Mouse (Mus musculus) liver, adult 2 months (tissue): Measurements from ENCODE around the gene Rhobtb1. TPM values are rescaled to one million over a fixed set of nuclear protein-coding genes. Genes with fewer than 3 reads are reported as not detected.

Experiments used
- DNase-seq: peaks from one replicate; pipeline ENCODE4 v3.0.0-alpha.2; 2011; ENCODE audit warnings: low read depth, low spot score; ENCODE audit errors: extremely low read depth
- H3K27ac ChIP-seq: fragments of 200-500 bp; replicated peaks from 2 replicates; pipeline ENCODE4 v1.5.1; 2012; ENCODE audit warnings: low read depth, mild to moderate bottlenecking, control low read depth, inconsistent platforms, low read length; ENCODE audit not compliant: insufficient read depth
- H3K27me3 ChIP-seq: fragments of 200-500 bp; 2 replicates; pipeline ENCODE4 v1.6.1; 2012; ENCODE audit warnings: mild to moderate bottlenecking, moderate library complexity, low read length, inconsistent platforms; ENCODE audit not compliant: control insufficient read depth, insufficient read depth
- H3K36me3 ChIP-seq: fragments of 200-500 bp; 2 replicates; pipeline ENCODE4 v1.6.1; 2012; ENCODE audit warnings: low read length, inconsistent platforms; ENCODE audit not compliant: control insufficient read depth, insufficient read depth
- H3K4me1 ChIP-seq: fragments of 200-500 bp; 2 replicates; pipeline ENCODE4 v1.6.1; 2011; ENCODE audit warnings: low read length; ENCODE audit not compliant: control insufficient read depth, insufficient read depth
- H3K4me3 ChIP-seq: fragments of 200-500 bp; 2 replicates; pipeline ENCODE4 v1.5.1; 2011; ENCODE audit warnings: low read depth, mild to moderate bottlenecking, control low read depth, low read length, moderate library complexity; ENCODE audit not compliant: insufficient read depth
- H3K79me2 ChIP-seq: fragments of 200-500 bp; 2 replicates; pipeline ENCODE4 v1.6.1; 2012; ENCODE audit warnings: inconsistent platforms, mild to moderate bottlenecking, low read length, moderate library complexity; ENCODE audit not compliant: control insufficient read depth, insufficient read depth
- H3K9ac ChIP-seq: fragments of 200-500 bp; 2 replicates; pipeline ENCODE4 v1.6.1; 2012; ENCODE audit warnings: low read depth, mild to moderate bottlenecking, control low read depth, inconsistent platforms, low read length
- CTCF ChIP-seq: fragments of 200-500 bp; IDR thresholded peaks from 2 replicates; pipeline ENCODE4 v1.5.1; 2011; ENCODE audit warnings: low read depth, low read length, control low read depth
- POLR2A ChIP-seq: fragments of 200-500 bp; IDR thresholded peaks from 2 replicates; pipeline ENCODE4 v1.6.1; 2011; ENCODE audit warnings: low read length, control low read depth; ENCODE audit not compliant: insufficient read depth; ENCODE audit errors: extremely low read depth
- WGBS: fragments of 180-500 bp; shearing (Covaris S2); methylation state at CpG from one replicate; pipeline ENCODE4 v1.1.7; 2018; 5-methylcytosine and 5-hydroxymethylcytosine counted together
- polyA plus RNA-seq: library from polyadenylated mRNA; depleted of rRNA; stranded (reverse); fragments of >200 nt; gene quantifications from 2 replicates; pipeline ENCODE4 v1.2.3, GENCODE M21; 2012
- total RNA-seq: library from RNA; depleted of rRNA; stranded (reverse); fragments of >200 nt; gene quantifications from 2 replicates; pipeline ENCODE4 v1.2.3, GENCODE M21; 2014

Gene Rhobtb1
- total and polyA plus RNA-seq, 2 experiments, result 14.3 to 47.9 TPM

GRCm38 (mm10) chr10:69326433-69326832, 175.2 kb downstream of the Rhobtb1 start:
- H3K27me3 ChIP-seq, result no peaks in the 10 kb centered on the region
- DNase-seq, result peak; percentile 78
- no peak overlapping the region for H3K27ac ChIP-seq
- H3K4me1 ChIP-seq, result peaks cover 4% of the 10 kb centered on the region; the same call in 1 of the 2 replicates
- no peak overlapping the region for H3K4me3 ChIP-seq
- H3K79me2 ChIP-seq, result no peaks in the 10 kb centered on the region
- WGBS, result 18% methylated on average over 3 of the region's 3 CpGs
- H3K36me3 ChIP-seq, result no peaks in the 10 kb centered on the region
- TF ChIP-seq CTCF (no peak), POLR2A (no peak)
- H3K9ac ChIP-seq, result no peak overlapping the region

GRCm38 (mm10) chr10:69327362-69327761, 176.1 kb downstream of the Rhobtb1 start:
- peaks cover 2% of the 10 kb centered on the region; the same call in 1 of the 2 replicates for H3K4me1 ChIP-seq
- no peak for TF ChIP-seq POLR2A
- no peak for TF ChIP-seq CTCF
- WGBS, result 84% methylated on average over 8 of the region's 8 CpGs

GRCm38 (mm10) chr10:69328029-69328655, 176.9 kb downstream of the Rhobtb1 start:
- whole genome bisulfite sequencing, result 92% methylated on average over 12 of the region's 12 CpGs
- Histone ChIP-seq H3K27me3 (no peaks in the 10 kb centered on the region), H3K4me1 (peaks cover 2% of the 10 kb centered on the region; the same call in 1 of the 2 replicates), H3K9ac (no peak overlapping the region), H3K27ac (no peak overlapping the region), H3K36me3 (no peaks in the 10 kb centered on the region), H3K4me3 (no peak overlapping the region), H3K79me2 (no peaks in the 10 kb centered on the region)
- TF ChIP-seq CTCF (no peak), POLR2A (no peak)
- DNase-seq, result no peak

More at GRCm38 (mm10) chr10:69327362-69327761, 176.1 kb downstream of the Rhobtb1 start:
- DNase-seq, result no peak
- Histone ChIP-seq H3K27ac (no peak overlapping the region), H3K9ac (no peak overlapping the region), H3K27me3 (no peaks in the 10 kb centered on the region), H3K36me3 (no peaks in the 10 kb centered on the region), H3K79me2 (no peaks in the 10 kb centered on the region), H3K4me3 (no peak overlapping the region)

DNA sequence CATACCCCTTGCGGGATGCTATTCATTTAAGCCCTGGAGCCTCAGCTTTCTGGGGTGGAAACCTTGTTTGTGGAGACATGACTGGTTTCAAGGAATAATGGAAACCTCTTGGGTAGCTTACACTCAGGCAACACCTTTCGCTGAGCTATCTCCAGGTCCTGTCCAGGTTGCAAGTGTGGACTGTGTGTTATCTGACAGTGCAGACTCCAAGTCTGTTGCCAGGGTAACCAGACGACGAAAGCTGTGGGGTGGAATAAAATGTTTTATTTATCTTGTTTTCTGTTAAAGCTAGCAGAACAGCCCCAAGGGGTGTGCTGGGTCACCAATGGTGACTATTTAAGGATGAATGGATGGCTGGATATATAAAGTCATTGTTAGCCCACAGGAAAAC, 177.4 kb downstream of the Rhobtb1 start:
- TF ChIP-seq CTCF, result no peak
- no peaks in the 10 kb centered on the region for H3K27me3 ChIP-seq
- peaks cover 2% of the 10 kb centered on the region; the same call in 1 of the 2 replicates for H3K4me1 ChIP-seq
- H3K36me3 ChIP-seq, result no peaks in the 10 kb centered on the region
- no peak overlapping the region for H3K27ac ChIP-seq
- H3K9ac ChIP-seq, result no peak overlapping the region
- 80% methylated on average over 4 of the region's 4 CpGs for WGBS
- H3K4me3 ChIP-seq, result no peak overlapping the region
- DNase-seq, result no peak
- no peaks in the 10 kb centered on the region for H3K79me2 ChIP-seq

GRCm38 (mm10) chr10:69331231-69331630, 180.0 kb downstream of the Rhobtb1 start:
- DNase-seq, result peak; percentile 95

GRCm38 (mm10) chr10:69333212-69333611, 182.0 kb downstream of the Rhobtb1 start:
- no peaks in the 10 kb centered on the region for H3K36me3 ChIP-seq

More at GRCm38 (mm10) chr10:69331231-69331630, 180.0 kb downstream of the Rhobtb1 start:
- peaks cover 2% of the 10 kb centered on the region; the same call in 1 of the 2 replicates for H3K4me1 ChIP-seq
- no peaks in the 10 kb centered on the region for H3K36me3 ChIP-seq
- H3K27ac ChIP-seq, result no peak overlapping the region
- TF ChIP-seq POLR2A (no peak), CTCF (no peak)
- H3K79me2 ChIP-seq, result no peaks in the 10 kb centered on the region
- WGBS, result 23% methylated on average over 6 of the region's 6 CpGs
- no peak overlapping the region for H3K4me3 ChIP-seq
- no peak overlapping the region for H3K9ac ChIP-seq
- H3K27me3 ChIP-seq, result no peaks in the 10 kb centered on the region

More at GRCm38 (mm10) chr10:69333212-69333611, 182.0 kb downstream of the Rhobtb1 start:
- H3K79me2 ChIP-seq, result no peaks in the 10 kb centered on the region
- H3K9ac ChIP-seq, result no peak overlapping the region
- no peak overlapping the region for H3K27ac ChIP-seq
- no peak for TF ChIP-seq CTCF
- no peak for TF ChIP-seq POLR2A
- H3K27me3 ChIP-seq, result no peaks in the 10 kb centered on the region
- peaks cover 2% of the 10 kb centered on the region; the same call in 1 of the 2 replicates for H3K4me1 ChIP-seq
- no peak overlapping the region for H3K4me3 ChIP-seq
- no peak for DNase-seq
- 91% methylated on average over 11 of the region's 11 CpGs for WGBS
